Mouse (Mus musculus): ENCODE measurements around the gene Ostf1. TPM values are rescaled to one million over a fixed set of nuclear protein-coding genes. Genes with fewer than 3 reads are reported as not detected.

The Ostf1 gene
- polyA plus RNA-seq (2012; rRNA removed; ENCODE audit: low replicate concordance): 47.6 and 67.7 TPM in 2 replicates

DNA sequence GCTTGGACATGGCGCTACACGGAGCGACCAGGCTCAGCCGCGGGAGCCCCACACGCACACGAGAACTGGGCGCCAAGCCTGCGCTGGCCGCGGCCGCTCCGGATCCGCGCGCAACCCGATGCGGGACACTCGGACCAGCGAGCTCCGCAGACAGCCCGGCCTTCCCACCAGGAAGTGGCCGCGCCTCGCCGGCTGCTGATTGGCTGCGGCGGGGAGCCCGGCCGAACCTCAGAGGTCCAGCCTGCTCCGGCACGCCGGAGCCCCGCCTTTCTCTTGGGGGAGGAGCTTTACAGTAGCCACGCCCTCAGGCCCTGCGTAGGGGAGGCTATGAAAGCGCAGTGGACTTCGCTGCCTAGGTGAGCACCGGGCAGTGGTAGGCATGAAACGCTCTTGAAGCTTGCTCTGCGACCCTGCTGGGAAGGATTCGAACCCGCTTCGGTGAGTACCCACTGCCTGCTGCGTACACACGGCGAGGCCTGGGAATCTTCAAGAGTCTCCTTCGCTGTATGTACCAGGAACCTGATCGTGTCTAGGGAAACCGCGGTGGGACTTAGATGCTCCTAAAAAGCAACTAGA, at the start of gene Ostf1, which contains the start of gene Nmrk1:
Gene Ostf1, minus strand, starts transcription at position 180 of the 576 bp plus-strand sequence.
Gene Nmrk1, plus strand, starts transcription at position 307 of the 576 bp plus-strand sequence.

DNA sequence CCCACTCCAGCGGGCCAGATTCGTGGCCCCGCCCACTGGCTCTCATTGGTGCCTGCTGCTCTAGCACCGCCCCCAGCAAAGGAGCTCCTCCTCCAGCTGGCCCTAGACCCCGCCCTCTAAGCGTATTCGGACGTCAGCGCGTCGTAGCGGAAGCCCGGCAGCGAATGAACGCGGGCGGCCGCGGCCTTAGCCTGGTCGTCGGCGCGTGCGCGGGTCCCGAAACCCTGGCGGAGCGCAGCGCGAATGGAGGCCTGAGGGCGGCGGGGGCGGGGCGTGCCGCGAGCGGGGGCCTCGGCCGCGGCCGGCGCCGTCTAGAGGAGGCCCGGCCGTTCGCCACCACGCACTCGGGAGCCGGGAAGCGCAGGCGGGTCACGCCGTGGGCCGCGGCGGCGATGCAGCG, 39.0 kb upstream of the Ostf1 start, which contains the start of gene Carnmt1:
Gene Carnmt1, plus strand, starts transcription at position 157 of the 400 bp plus-strand sequence.

Other genes starting within 250 kb of the Ostf1 start
- 5.5 and 16.5 TPM in 2 replicates for gene Nmrk1, start 127 bp upstream of the Ostf1 start, polyA plus RNA-seq (2012; rRNA removed; ENCODE audit: low replicate concordance)
- gene Carnmt1, start 38.9 kb upstream of the Ostf1 start, polyA plus RNA-seq (2012; rRNA removed; ENCODE audit: low replicate concordance): 10.8 and 19.4 TPM in 2 replicates
- gene D030056L22Rik, start 81.4 kb upstream of the Ostf1 start, polyA plus RNA-seq (2012; rRNA removed; ENCODE audit: low replicate concordance): 3.9 and 14.3 TPM in 2 replicates
- gene Trpm6, start 118.2 kb upstream of the Ostf1 start, polyA plus RNA-seq (2012; rRNA removed; ENCODE audit: low replicate concordance): 0.27 and 0.37 TPM in 2 replicates